Mouse (Mus musculus) ES-E14 (cell line): Measurements from ENCODE around the gene Sept12. TPM values are rescaled to one million over a fixed set of nuclear protein-coding genes. Genes with fewer than 3 reads are reported as not detected.

Experiments
- DNase-seq: peaks from one replicate; pipeline ENCODE4 v3.0.0-alpha.2; 2013; ENCODE audit warnings: low read depth, low spot score
- H3K27ac ChIP-seq: 2 replicates; pipeline ENCODE4 v1.5.1; 2012; ENCODE audit warnings: low read depth, mild to moderate bottlenecking, low read length, moderate library complexity, mixed read lengths; ENCODE audit not compliant: poor library complexity, insufficient read depth, severe bottlenecking
- H3K36me3 ChIP-seq: 2 replicates; pipeline ENCODE4 v1.6.1; 2012; ENCODE audit warnings: mild to moderate bottlenecking, low read length, moderate library complexity, mixed read lengths; ENCODE audit not compliant: control insufficient read depth, poor library complexity, insufficient read depth, severe bottlenecking
- H3K4me1 ChIP-seq, 2 experiments: fragments of 150-350 bp in 1 of 2; sonication (generic) in 1 of 2; 2 replicates each; pipeline ENCODE4 v1.6.1; 2012; ENCODE audit warnings: low read length in 2 of 2, mild to moderate bottlenecking in 1 of 2, mixed read lengths in 1 of 2; ENCODE audit not compliant: control insufficient read depth in 2 of 2, insufficient read depth in 2 of 2, poor library complexity in 1 of 2
- H3K4me3 ChIP-seq, 2 experiments: fragments of 150-350 bp in 1 of 2; sonication (generic) in 1 of 2; 2 replicates each; pipeline ENCODE4 v1.5.1; 2012; ENCODE audit warnings: low read length in 2 of 2, low read depth in 1 of 2, mild to moderate bottlenecking in 1 of 2, mixed read lengths in 1 of 2; ENCODE audit not compliant: insufficient read depth in 1 of 2, poor library complexity in 1 of 2, severe bottlenecking in 1 of 2
- H3K9ac ChIP-seq: 2 replicates; pipeline ENCODE4 v1.6.1; 2012; ENCODE audit warnings: low read depth, mild to moderate bottlenecking, low read length, mixed read lengths; ENCODE audit not compliant: poor library complexity, insufficient read depth, severe bottlenecking
- H3K9me3 ChIP-seq: fragments of 150-350 bp; sonication (generic); 2 replicates; pipeline ENCODE4 v1.6.1; 2012; ENCODE audit warnings: low read depth, mild to moderate bottlenecking, low read length; ENCODE audit not compliant: control insufficient read depth, insufficient read depth
- CHD2 ChIP-seq: IDR thresholded peaks from 2 replicates; pipeline ENCODE4 v1.6.1; 2014; ENCODE audit warnings: mild to moderate bottlenecking, low read depth, low read length, inconsistent platforms
- HCFC1 ChIP-seq: IDR thresholded peaks from 2 replicates; pipeline ENCODE4 v1.6.1; 2012; ENCODE audit warnings: low read length, inconsistent platforms, borderline replicate concordance; ENCODE audit not compliant: insufficient read depth
- MAFK ChIP-seq: IDR thresholded peaks from 2 replicates; pipeline ENCODE4 v1.6.1; 2014; ENCODE audit warnings: mild to moderate bottlenecking, low read depth, low read length, inconsistent platforms; ENCODE audit not compliant: insufficient read depth
- ZC3H11A ChIP-seq: IDR thresholded peaks from 2 replicates; pipeline ENCODE4 v1.6.1; 2012; ENCODE audit warnings: low read depth, mild to moderate bottlenecking, inconsistent platforms, low read length, borderline replicate concordance
- ZNF384 ChIP-seq: IDR thresholded peaks from 2 replicates; pipeline ENCODE4 v1.6.1; 2012; ENCODE audit warnings: low read depth, low read length, inconsistent platforms
- in situ Hi-C, 2 experiments: fragments of 600-800 bp; cut with MboI; formaldehyde crosslinking; loops; one replicate each; pipeline ENCODE4 v1.15.1; 2025; ENCODE audit warnings: low sequenced_read_pairs in 2 of 2, inconsistent platforms in 1 of 2; ENCODE audit not compliant: unreplicated experiment in 2 of 2
- total RNA-seq: library from RNA; depleted of rRNA; stranded (reverse); fragments of 300-350 nt; gene quantifications from 2 replicates; pipeline ENCODE4 v1.2.3, GENCODE M21; 2012

The Sept12 gene
- total RNA-seq, 1 experiment: 0.13 TPM

- no peaks in the 10 kb centered on the region for H3K4me1 ChIP-seq
- no peak overlapping the region for H3K4me3 ChIP-seq
- TF ChIP-seq CHD2 (no peak), HCFC1 (no peak), ZNF384 (no peak), ZC3H11A (no peak), MAFK (no peak)
- no peaks in the 10 kb centered on the region for H3K9me3 ChIP-seq
- no peak overlapping the region for H3K9ac ChIP-seq
- DNase-seq: no peak
- no peak overlapping the region for H3K27ac ChIP-seq
- H3K36me3 ChIP-seq: no peaks in the 10 kb centered on the region
- in situ Hi-C loops: no loop called here
These were observed 3.0 kb upstream of the Sept12 start for GRCm38 (mm10) chr16:5000611-5001010.

DNA sequence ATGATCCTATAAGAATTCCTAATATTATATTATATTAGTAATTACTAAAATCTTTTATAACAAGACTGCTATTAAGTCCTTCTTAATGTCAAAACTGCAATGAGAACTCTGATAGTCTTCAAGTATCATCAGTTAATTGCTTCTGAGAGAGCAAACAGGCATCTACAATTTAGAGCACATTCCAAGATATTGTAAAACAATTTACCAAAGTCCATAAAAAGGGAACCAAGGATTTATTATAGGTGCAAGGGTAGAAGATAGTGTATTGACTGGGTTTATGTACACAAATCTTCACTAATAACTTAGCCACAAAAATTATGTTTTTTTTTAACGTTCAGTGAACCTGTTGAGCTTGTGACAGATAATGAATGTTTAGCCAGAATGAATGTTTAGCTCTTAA lies 1.3 kb upstream of the Sept12 start:
- no peaks in the 10 kb centered on the region for H3K4me1 ChIP-seq
- no peaks in the 10 kb centered on the region for H3K9me3 ChIP-seq
- in situ Hi-C loops: no loop called here
- H3K4me3 ChIP-seq: no peak overlapping the region
- no peak overlapping the region for H3K27ac ChIP-seq
- no peak for DNase-seq
- TF ChIP-seq MAFK: no peak
- TF ChIP-seq ZC3H11A: no peak
- TF ChIP-seq ZNF384: no peak
- no peak for TF ChIP-seq CHD2
- no peak for TF ChIP-seq HCFC1
- no peaks in the 10 kb centered on the region for H3K36me3 ChIP-seq
- H3K9ac ChIP-seq: no peak overlapping the region

DNA sequence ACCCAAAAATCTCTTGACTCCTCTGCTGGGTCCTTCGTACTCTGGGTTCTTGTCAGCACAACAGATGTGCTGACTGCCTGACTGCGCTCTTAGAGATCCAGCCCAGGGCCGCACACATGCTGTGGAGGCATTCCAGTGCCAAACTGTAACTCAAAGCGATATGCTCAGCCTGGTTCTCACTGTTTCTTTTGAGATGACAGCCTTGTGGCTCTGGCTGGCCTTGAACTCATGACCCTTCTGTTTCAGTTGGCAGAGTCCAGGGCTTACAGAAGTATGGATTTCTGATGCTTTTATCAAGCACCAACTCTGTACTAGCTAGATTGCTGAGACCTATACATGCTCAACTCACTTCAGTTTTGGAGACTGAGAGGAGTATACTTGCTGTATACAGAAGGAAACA lies 4.4 kb downstream of the Sept12 start:
- no peak overlapping the region for H3K9ac ChIP-seq
- no peak overlapping the region for H3K4me3 ChIP-seq
- peaks cover 0 to 2% of the 10 kb centered on the region in 2 experiments; a peak in 2 of 4 replicates for H3K4me1 ChIP-seq
- no peaks in the 10 kb centered on the region for H3K9me3 ChIP-seq
- no peak for DNase-seq
- TF ChIP-seq ZNF384 (no peak), ZC3H11A (no peak), HCFC1 (no peak), CHD2 (no peak), MAFK (no peak)
- in situ Hi-C loops: no loop called here
- no peaks in the 10 kb centered on the region for H3K36me3 ChIP-seq
- no peak overlapping the region for H3K27ac ChIP-seq

GRCm38 (mm10) chr16:4984717-4985116 lies 12.9 kb downstream of the Sept12 start:
- in situ Hi-C loops: no loop called here
- Histone ChIP-seq H3K9ac (no peak overlapping the region), H3K4me1 (no peaks in the 10 kb centered on the region), H3K4me3 (no peak overlapping the region), H3K36me3 (no peaks in the 10 kb centered on the region), H3K9me3 (no peaks in the 10 kb centered on the region), H3K27ac (no peak overlapping the region)
- no peak for DNase-seq
- TF ChIP-seq CHD2 (no peak), HCFC1 (no peak), ZNF384 (no peak)

- H3K4me3 ChIP-seq: no peak overlapping the region
- in situ Hi-C loops: no loop called here
- DNase-seq: no peak
- H3K36me3 ChIP-seq: no peaks in the 10 kb centered on the region
- no peaks in the 10 kb centered on the region for H3K9me3 ChIP-seq
- no peak overlapping the region for H3K27ac ChIP-seq
- TF ChIP-seq HCFC1: no peak
- TF ChIP-seq ZC3H11A: no peak
- TF ChIP-seq MAFK: no peak
- no peak for TF ChIP-seq CHD2
- TF ChIP-seq ZNF384: 0 out of 2 replicates have a peak, but pooled peaks have one; percentile 40
- H3K4me1 ChIP-seq: no peaks in the 10 kb centered on the region
- no peak overlapping the region for H3K9ac ChIP-seq
These were observed 17.8 kb downstream of the Sept12 start for GRCm38 (mm10) chr16:4979755-4980380.
